In the genomic region with DNA sequence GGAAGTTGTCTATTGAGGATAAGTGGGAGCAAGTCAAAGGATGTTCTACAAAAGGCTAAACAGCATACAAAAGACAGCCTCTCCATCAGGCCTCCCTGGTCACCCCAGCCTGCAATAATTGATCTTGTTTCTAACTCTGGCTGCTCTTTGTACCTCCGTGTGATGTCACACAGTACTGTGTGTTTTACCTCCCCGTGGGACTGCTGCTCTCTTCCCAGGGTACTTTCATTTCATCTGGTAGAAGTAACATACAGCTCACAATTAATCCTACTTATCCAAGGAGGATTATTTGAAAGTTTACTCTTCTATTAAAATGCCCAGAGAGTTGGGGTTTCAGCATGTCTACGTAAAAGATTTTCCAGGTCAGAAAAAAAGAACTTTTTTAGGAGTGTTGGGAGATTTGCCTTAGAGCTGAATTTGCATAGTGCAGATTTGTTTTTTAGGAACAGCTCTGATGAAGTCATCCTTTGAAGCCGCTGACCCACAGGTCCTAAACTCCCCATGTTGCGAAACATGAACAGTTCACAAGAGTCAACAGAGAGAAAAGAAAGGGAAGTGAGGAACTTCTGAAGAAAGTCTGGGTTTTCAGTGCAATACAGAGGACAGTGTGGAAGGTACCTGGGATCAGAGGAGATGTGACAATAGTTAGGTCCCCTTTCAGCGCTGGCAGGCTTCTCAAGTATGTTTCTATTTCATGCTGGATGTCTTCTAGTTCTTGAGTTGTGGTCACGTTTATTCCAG, we compare ENCODE assay signal across 14 mouse cellular contexts. TPM values are rescaled to one million over a fixed set of nuclear protein-coding genes. Genes with fewer than 3 reads are reported as not detected.
DNase-seq lines count a peak whose midpoint lies in the region; ATAC-seq and TF ChIP-seq lines count a peak whose summit lies in the region.
"Had no signal": no experiment of that assay in that cellular context is flagged by ENCODE, and none has a peak within 500 bp of the region (broad histone marks: within the 10 kb centered on the region; RNA-seq: fewer than 3 reads in every experiment).

No protein-coding gene starts in this region.

- 56% methylated on average over 7 of the region's 7 CpGs for WGBS in liver, embryonic 14.5 days (ENCODE audit: insufficient replicate concordance)
- WGBS in small intestine, adult 2 months: 51% methylated on average over 7 of the region's 7 CpGs

- no peaks in the 10 kb centered on the region for H3K27me3 ChIP-seq in liver, embryonic 14.5 days (ENCODE audit: control insufficient read depth, insufficient read depth, low read length)
- H3K27me3 ChIP-seq in small intestine, adult 2 months (ENCODE audit: control insufficient read depth, insufficient read depth, low read length): no peaks in the 10 kb centered on the region
- H3K27me3 ChIP-seq: neural tube, embryonic 15.5 days had no signal

- TF ChIP-seq CTCF in liver, embryonic 14.5 days (IDR thresholded peaks at IDR 0.05; ENCODE audit: low read depth): no peak
- no peak for TF ChIP-seq CTCF in small intestine, adult 2 months (IDR thresholded peaks at IDR 0.05; ENCODE audit: extremely low read depth, insufficient read length, insufficient replicate concordance, low read depth, low read length)

- peak overlapping the region; percentile 6; the same call in 1 of the 2 replicates for H3K4me2 ChIP-seq in liver, embryonic 14.5 days (ENCODE audit: low read depth)
- H3K4me2 ChIP-seq: hindbrain, embryonic 14.5 days; neural tube, embryonic 15.5 days had no signal

- no peak for TF ChIP-seq POLR2A in small intestine, adult 2 months (IDR thresholded peaks at IDR 0.05; ENCODE audit: low read depth, low read length)

- H3K36me3 ChIP-seq in liver, embryonic 14.5 days (replicated peaks; ENCODE audit: control insufficient read depth, insufficient read depth, low read depth): no peaks in the 10 kb centered on the region
- H3K36me3 ChIP-seq in small intestine, adult 2 months (ENCODE audit: control insufficient read depth, insufficient read depth, low read length): no peaks in the 10 kb centered on the region
- H3K36me3 ChIP-seq: midbrain, embryonic 10.5 days; neural tube, embryonic 15.5 days had no signal

- H3K9me3 ChIP-seq in liver, embryonic 14.5 days (ENCODE audit: control insufficient read depth, low read length): no peaks in the 10 kb centered on the region
- H3K9me3 ChIP-seq: midbrain, embryonic 10.5 days; neural tube, embryonic 15.5 days had no signal

- no peak overlapping the region for H3K4me3 ChIP-seq in liver, embryonic 14.5 days (ENCODE audit: insufficient read depth in 1 of 2, low read depth in 2 of 2, low read length in 2 of 2)
- no peak overlapping the region for H3K4me3 ChIP-seq in small intestine, adult 2 months (ENCODE audit: low read depth, low read length)
- H3K4me3 ChIP-seq: midbrain, embryonic 10.5 days; neural tube, embryonic 15.5 days had no signal

- peaks cover 0 to 12% of the 10 kb centered on the region in 2 experiments; a peak in 3 of 4 replicates for H3K4me1 ChIP-seq in liver, embryonic 14.5 days (replicated peaks; ENCODE audit: control insufficient read depth in 2 of 2, insufficient read depth in 2 of 2, low read length in 1 of 2)
- peaks cover 10% of the 10 kb centered on the region; the same call in 1 of the 2 replicates for H3K4me1 ChIP-seq in small intestine, adult 2 months (ENCODE audit: control insufficient read depth, insufficient read depth, insufficient read length, low read length)

- peak; percentile 47; the same call in 1 of the 2 replicates for ATAC-seq in liver, embryonic 14.5 days (ENCODE audit: insufficient read depth)

- no peak for TF ChIP-seq EP300 in liver, embryonic 14.5 days (IDR thresholded peaks at IDR 0.05; ENCODE audit: low read depth)

- no peak overlapping the region for H3K9ac ChIP-seq in liver, embryonic 14.5 days (replicated peaks)
- H3K9ac ChIP-seq: hindbrain, embryonic 14.5 days; neural tube, embryonic 15.5 days had no signal

- H3K27ac ChIP-seq in liver, embryonic 14.5 days: no peak overlapping the region
- 0 out of 2 replicates have a peak overlapping the region, but pooled peaks have one; percentile 12 for H3K27ac ChIP-seq in small intestine, adult 2 months (ENCODE audit: insufficient read depth, low read depth, low read length)
- H3K27ac ChIP-seq: hindbrain, embryonic 14.5 days; kidney, postnatal 0 days; midbrain, embryonic 10.5 days; neural tube, embryonic 15.5 days had no signal

- peak; percentile 15 for DNase-seq in adrenal gland, postnatal 10 days
- DNase-seq in adrenal gland, adult 2 months: no peak
- peak; percentile 17 to 50 for DNase-seq in lung, adult 18-20 months
- no peak for DNase-seq in lung, postnatal 14 days
- DNase-seq in liver, embryonic 14.5 days (ENCODE audit: low read depth in 3 of 3, low spot score in 3 of 3): peak in 1 of 3 experiments; percentile 35
- DNase-seq in c-Kit-positive CD71-positive TER-119-positive erythroid progenitor cells, embryonic 14.5 days (ENCODE audit: low spot score): no peak
- DNase-seq in urinary bladder, adult 2 months (ENCODE audit: low spot score): no peak
- DNase-seq: embryo, embryonic 11 days; thymus, postnatal 25 days had no signal

RNA-seq across cellular contexts. Expression of gene Ccdc122, which starts 2.2 kb away (rescaled TPM):
- 1 to 10 TPM; 4.4 to 7.5 TPM for total RNA-seq in adrenal gland, postnatal 10 days (2021)
- total RNA-seq in adrenal gland, adult 2 months (2021): 1 to 10 TPM; 6.1 to 6.7 TPM
- polyA plus RNA-seq in adrenal gland, adult 2 months (2012; rRNA removed): 2.6 and 4.9 TPM in 2 replicates
- polyA plus RNA-seq in liver, embryonic 14.5 days (2012; rRNA removed): 0.57 and 0.75 TPM in 2 replicates
- 1.4 and 1.8 TPM in 2 replicates for polyA plus RNA-seq in liver, embryonic 14.5 days (2014; fragmentation: Nextera tagmentation; extraction: Ambion mirVana)
- polyA plus RNA-seq in small intestine, adult 2 months (2012; rRNA removed): 0.22 and 0.47 TPM in 2 replicates
- 9.1 and 9.7 TPM in 2 replicates for polyA plus RNA-seq in urinary bladder, adult 2 months (2012; rRNA removed)

RNA-seq across cellular contexts. Expression of gene Lacc1, which starts 2.4 kb away (rescaled TPM):
- 1 to 10 TPM; 9.7 to 9.8 TPM for total RNA-seq in adrenal gland, postnatal 10 days (2021)
- total RNA-seq in adrenal gland, adult 2 months (2021): 10 to 100 TPM in 1 of 2 experiments, 1 to 10 TPM in 1; 7.8 to 10.5 TPM
- 7.0 and 7.8 TPM in 2 replicates for polyA plus RNA-seq in adrenal gland, adult 2 months (2012; rRNA removed)
- polyA plus RNA-seq in liver, embryonic 14.5 days (2012; rRNA removed): 4.8 and 5.3 TPM in 2 replicates
- polyA plus RNA-seq in liver, embryonic 14.5 days (2014; fragmentation: Nextera tagmentation; extraction: Ambion mirVana): 4.0 TPM in 2 replicates
- 1.9 and 4.1 TPM in 2 replicates for polyA plus RNA-seq in small intestine, adult 2 months (2012; rRNA removed)
- 16.4 and 21.0 TPM in 2 replicates for polyA plus RNA-seq in urinary bladder, adult 2 months (2012; rRNA removed)

Comparison
In these comparisons a context has a peak if more than half of its experiments do, and no peak if none do; other contexts are left out.
1. DNase-seq: peak in adrenal gland, postnatal 10 days (single experiment) and lung, adult 18-20 months (2 of 2); none in adrenal gland, adult 2 months (single experiment), lung, postnatal 14 days (single experiment), c-Kit-positive CD71-positive TER-119-positive erythroid progenitor cells, embryonic 14.5 days (single experiment) and urinary bladder, adult 2 months (single experiment).